Mouse (Mus musculus) lung, postnatal 0 days (tissue): ENCODE results near the gene 1700021F05Rik.

ENCODE experiments used
- CTCF ChIP-seq: IDR thresholded peaks from 2 replicates; pipeline ENCODE4 v1.5.1; 2016; ENCODE audit warnings: antibody characterized with exemption, mild to moderate bottlenecking
- EP300 ChIP-seq: IDR thresholded peaks from 2 replicates; pipeline ENCODE4 v1.6.1; 2016; ENCODE audit warnings: antibody characterized with exemption, mild to moderate bottlenecking, control low read depth

DNA sequence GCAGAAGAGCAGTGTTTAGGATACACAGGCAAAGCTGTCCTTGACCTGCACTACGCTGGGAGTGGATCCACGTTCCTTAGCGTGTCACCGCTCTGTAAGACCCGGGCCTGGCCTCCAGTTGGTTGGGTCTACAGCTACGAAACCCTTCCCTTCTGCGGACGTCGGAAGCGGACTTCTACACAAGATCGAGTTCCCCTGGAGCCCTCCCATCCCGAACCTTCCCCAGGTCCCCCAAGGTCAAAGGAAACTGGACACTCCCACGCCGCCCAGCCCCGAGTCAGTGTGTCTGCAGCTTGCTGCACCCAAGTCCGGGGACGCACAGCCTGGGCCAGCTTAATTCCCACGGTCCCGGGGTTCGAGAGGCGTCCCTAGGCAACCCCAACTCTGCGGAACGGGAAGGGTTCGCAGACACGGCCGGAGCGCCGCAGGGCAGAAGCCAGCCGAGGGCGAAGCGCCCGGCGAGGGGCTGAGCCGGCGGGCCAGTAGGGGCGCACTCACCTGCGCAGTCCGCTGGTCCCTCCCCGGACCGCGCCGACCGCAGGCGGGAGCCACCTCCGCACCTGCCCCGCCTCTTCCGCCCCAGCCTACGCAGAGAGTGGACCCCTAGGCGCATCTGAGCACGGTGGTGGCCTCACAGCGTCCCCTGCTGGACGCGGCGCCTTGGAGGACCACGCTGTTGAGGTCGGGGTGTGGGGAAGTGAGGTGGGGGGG is at the start of gene 1700021F05Rik:
- TF ChIP-seq CTCF (peak; percentile 89), EP300 (no peak)
